Comparison of ENCODE assay signal across 15 mouse cellular contexts in the genomic region with DNA sequence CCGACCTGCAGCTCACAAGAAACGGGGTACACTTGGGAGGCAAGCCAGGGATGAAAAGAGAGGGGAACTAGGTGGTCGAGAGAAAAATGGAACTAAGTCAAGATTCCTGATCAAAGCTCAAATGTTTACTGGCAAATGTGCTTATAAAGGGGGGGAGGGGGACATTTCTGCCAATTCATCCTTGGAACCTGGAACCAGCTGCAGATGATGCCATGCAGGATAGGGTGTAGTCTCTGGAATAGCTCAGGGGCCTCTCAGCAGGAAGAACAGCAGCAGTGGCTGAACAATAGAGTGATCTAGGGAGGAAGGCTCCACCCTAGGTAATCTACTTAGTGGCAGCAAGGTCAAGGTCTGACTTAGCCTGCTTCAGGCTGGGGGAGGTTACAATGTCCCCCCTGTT.
"Had no signal": no experiment of that assay in that cellular context is flagged by ENCODE, and none has a peak within 500 bp of the region (broad histone marks: within the 10 kb centered on the region; RNA-seq: fewer than 3 reads in every experiment).

No protein-coding gene starts in this region.

- H3K36me3 ChIP-seq: midbrain, embryonic 12.5 days; neural tube, embryonic 12.5 days; stomach, embryonic 15.5 days had no signal

- DNase-seq: lung, adult 18-20 months; lung, embryonic 14.5 days; lung, postnatal 10 days; lung, postnatal 4 days; midbrain, embryonic 14.5 days; right cerebral cortex, postnatal 14 days; thymus, adult 2 months; thymus, postnatal 25 days; thymus, postnatal 4 days had no signal

- H3K9me3 ChIP-seq: stomach, embryonic 15.5 days had no signal

- H3K4me3 ChIP-seq: midbrain, embryonic 10.5 days; midbrain, embryonic 12.5 days; myocyte; neural tube, embryonic 12.5 days; stomach, embryonic 15.5 days had no signal

- H3K27ac ChIP-seq: midbrain, embryonic 10.5 days; midbrain, embryonic 12.5 days; neural tube, embryonic 12.5 days; stomach, embryonic 15.5 days; stomach, postnatal 0 days had no signal

- H3K9ac ChIP-seq: lung, embryonic 14.5 days; midbrain, embryonic 12.5 days; neural tube, embryonic 12.5 days; stomach, embryonic 15.5 days had no signal

- H3K4me1 ChIP-seq: midbrain, embryonic 10.5 days; midbrain, embryonic 12.5 days; neural tube, embryonic 12.5 days; stomach, embryonic 15.5 days had no signal
